Mouse (Mus musculus): ENCODE measurements around the gene Gm20509. TPM values are rescaled to one million over a fixed set of nuclear protein-coding genes. Genes with fewer than 3 reads are reported as not detected.
"Not testable (repeated sequence)": the region's sequence is repeated elsewhere in the genome, so short reads cannot be mapped to it uniquely, and the experiment has no call there.

Gm20509 gene
- polyA plus RNA-seq, 1 experiment, result not detected

DNA sequence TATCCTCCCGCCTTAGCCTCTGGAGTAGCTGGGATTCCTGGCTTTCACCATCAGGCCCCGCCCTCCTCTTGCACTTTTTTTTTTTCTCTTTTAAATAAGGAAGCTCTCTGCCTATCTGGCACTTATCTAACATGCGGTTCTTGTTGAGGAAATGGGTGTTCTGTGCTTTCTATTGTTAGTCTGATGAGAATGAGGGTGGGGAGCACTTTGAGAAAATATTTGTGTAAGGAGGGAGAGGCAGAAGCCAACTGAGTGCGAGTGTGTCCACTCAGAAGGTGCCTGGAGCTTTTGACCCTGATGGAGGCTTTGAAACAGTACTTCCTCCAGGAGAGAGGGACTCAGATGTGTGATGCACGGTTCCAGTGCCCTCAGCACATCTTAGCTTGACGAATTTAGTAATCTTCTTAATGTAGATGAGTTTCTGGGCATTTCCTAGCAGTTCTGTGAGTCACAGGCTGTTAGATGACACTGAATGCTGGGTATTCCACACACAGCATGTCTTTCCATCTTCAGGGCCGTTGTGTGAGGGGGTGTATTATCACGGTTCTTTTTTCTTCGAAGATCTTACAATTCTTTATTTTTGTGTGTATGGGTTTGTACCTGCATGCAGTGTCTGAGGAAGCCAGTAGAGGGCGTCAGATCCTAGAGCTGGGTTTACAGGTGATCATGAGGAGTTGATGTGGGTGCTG, 31.2 kb upstream of the Gm20509 start:
- Histone ChIP-seq H3K4me1 (ENCODE audit: control insufficient read depth, insufficient read depth, low read length) (peaks cover 6% of the 10 kb centered on the region; the same call in 1 of the 2 replicates), H3K27ac (ENCODE audit: insufficient read depth, low read length) (no peak overlapping the region), H3K4me3 (replicated peaks; ENCODE audit: insufficient read depth, low read depth, low read length) (no peak overlapping the region), H3K27me3 (ENCODE audit: control insufficient read depth, insufficient read depth, low read length) (no peaks in the 10 kb centered on the region)
- TF ChIP-seq POLR2A (IDR thresholded peaks at IDR 0.05; ENCODE audit: borderline replicate concordance, insufficient read depth, low read length) (no peak), CTCF (IDR thresholded peaks at IDR 0.05; ENCODE audit: borderline replicate concordance, insufficient read depth, low read depth, low read length) (no peak)
- WGBS, result 79% methylated on average over 10 of the region's 10 CpGs
- DNase-seq, result no peak

GRCm38 (mm10) chr9:73072426-73072825, 29.8 kb upstream of the Gm20509 start:
- H3K27ac ChIP-seq (ENCODE audit: insufficient read depth, low read length), result no peak overlapping the region
- peaks cover 6% of the 10 kb centered on the region; the same call in 1 of the 2 replicates for H3K4me1 ChIP-seq (ENCODE audit: control insufficient read depth, insufficient read depth, low read length)
- WGBS, result 81% methylated on average over 8 of the region's 8 CpGs
- H3K4me3 ChIP-seq (replicated peaks; ENCODE audit: insufficient read depth, low read depth, low read length), result no peak overlapping the region
- DNase-seq, result no peak
- TF ChIP-seq POLR2A (IDR thresholded peaks at IDR 0.05; ENCODE audit: borderline replicate concordance, insufficient read depth, low read length) (no peak), CTCF (IDR thresholded peaks at IDR 0.05; ENCODE audit: borderline replicate concordance, insufficient read depth, low read depth, low read length) (no peak)
- H3K27me3 ChIP-seq (ENCODE audit: control insufficient read depth, insufficient read depth, low read length), result no peaks in the 10 kb centered on the region

DNA sequence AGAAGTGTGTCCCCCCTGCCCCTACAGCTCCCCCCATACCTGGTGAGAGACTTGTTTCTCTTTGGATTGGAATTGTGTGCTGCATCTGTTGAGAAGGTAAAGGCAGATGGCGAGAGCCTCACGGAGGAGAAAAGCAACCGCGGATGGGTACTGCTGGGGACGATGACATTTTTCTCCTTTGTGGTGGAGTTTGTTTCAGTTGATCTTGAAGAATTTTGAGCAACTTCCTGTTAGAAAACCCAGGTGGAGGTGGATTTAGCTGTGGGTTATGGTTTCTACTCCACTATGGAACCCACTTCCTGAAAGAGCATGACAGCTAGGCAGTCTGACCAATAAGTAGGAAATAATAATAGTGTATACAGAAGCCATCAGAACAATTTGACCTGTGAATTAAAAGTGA, 29.1 kb upstream of the Gm20509 start:
- Histone ChIP-seq H3K27me3 (ENCODE audit: control insufficient read depth, insufficient read depth, low read length) (no peaks in the 10 kb centered on the region), H3K27ac (ENCODE audit: insufficient read depth, low read length) (no peak overlapping the region), H3K4me1 (ENCODE audit: control insufficient read depth, insufficient read depth, low read length) (peaks cover 3% of the 10 kb centered on the region; the same call in 1 of the 2 replicates), H3K4me3 (replicated peaks; ENCODE audit: insufficient read depth, low read depth, low read length) (no peak overlapping the region)
- TF ChIP-seq POLR2A (IDR thresholded peaks at IDR 0.05; ENCODE audit: borderline replicate concordance, insufficient read depth, low read length) (no peak), CTCF (IDR thresholded peaks at IDR 0.05; ENCODE audit: borderline replicate concordance, insufficient read depth, low read depth, low read length) (no peak)
- DNase-seq, result no peak
- 41% methylated on average over 5 of the region's 5 CpGs for WGBS

DNA sequence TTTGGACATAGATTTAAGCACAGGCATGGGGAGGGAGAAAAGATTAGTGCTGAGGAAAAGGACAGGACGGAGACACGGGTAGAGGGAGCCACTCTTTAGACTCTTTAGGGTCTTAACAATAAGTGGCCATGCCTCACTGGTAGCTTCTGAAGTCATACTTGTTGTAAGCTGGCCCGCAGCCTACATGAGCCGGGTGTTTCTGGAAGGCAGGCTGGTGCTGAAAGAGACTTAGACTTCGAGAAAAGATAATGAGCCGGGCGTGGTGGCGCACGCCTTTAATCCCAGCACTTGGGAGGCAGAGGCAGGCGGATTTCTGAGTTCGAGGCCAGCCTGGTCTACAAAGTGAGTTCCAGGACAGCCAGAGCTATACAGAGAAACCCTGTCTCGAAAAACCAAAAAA, 22.9 kb upstream of the Gm20509 start:
- H3K27me3 ChIP-seq (ENCODE audit: control insufficient read depth, insufficient read depth, low read length); H3K27ac ChIP-seq (ENCODE audit: insufficient read depth, low read length); DNase-seq; H3K4me3 ChIP-seq (replicated peaks; ENCODE audit: insufficient read depth, low read depth, low read length): not testable (repeated sequence)
- 85% methylated on average over 11 of the region's 12 CpGs for WGBS
- H3K4me1 ChIP-seq (ENCODE audit: control insufficient read depth, insufficient read depth, low read length), result peaks cover 20% of the 10 kb centered on the region

DNA sequence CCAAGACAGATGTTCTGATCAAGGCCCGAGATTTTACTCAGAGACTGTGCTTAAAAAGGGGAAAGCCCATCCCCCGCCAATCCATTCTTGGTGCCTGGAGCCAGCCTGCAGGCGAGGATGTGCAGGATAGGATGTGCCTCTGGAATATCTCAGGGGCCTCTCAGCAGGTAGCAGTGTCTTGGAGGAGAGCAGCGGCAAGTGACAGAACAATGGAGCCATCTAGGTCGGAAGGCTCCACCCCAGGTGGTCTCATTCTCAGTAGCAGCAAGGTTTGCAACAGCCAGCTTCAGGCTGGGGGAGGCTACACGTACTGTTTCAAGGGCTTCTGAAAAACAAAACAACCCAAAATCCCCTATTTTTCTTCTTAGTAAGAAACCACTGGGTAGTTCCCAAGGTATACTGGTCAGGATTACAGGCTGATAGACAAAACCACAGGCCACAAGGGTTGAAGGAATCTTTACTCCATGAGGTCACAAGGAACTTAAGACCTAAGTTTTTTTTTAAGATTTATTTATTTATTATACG, 22.4 kb upstream of the Gm20509 start:
- WGBS, result 60% methylated on average over 7 of the region's 7 CpGs
- Histone ChIP-seq H3K27me3 (ENCODE audit: control insufficient read depth, insufficient read depth, low read length) (no peaks in the 10 kb centered on the region), H3K4me1 (ENCODE audit: control insufficient read depth, insufficient read depth, low read length) (peaks cover 23% of the 10 kb centered on the region), H3K27ac (ENCODE audit: insufficient read depth, low read length) (no peak overlapping the region), H3K4me3 (replicated peaks; ENCODE audit: insufficient read depth, low read depth, low read length) (no peak overlapping the region)
- DNase-seq, result no peak
- TF ChIP-seq CTCF (IDR thresholded peaks at IDR 0.05; ENCODE audit: borderline replicate concordance, insufficient read depth, low read depth, low read length) (no peak), POLR2A (IDR thresholded peaks at IDR 0.05; ENCODE audit: borderline replicate concordance, insufficient read depth, low read length) (no peak)

DNA sequence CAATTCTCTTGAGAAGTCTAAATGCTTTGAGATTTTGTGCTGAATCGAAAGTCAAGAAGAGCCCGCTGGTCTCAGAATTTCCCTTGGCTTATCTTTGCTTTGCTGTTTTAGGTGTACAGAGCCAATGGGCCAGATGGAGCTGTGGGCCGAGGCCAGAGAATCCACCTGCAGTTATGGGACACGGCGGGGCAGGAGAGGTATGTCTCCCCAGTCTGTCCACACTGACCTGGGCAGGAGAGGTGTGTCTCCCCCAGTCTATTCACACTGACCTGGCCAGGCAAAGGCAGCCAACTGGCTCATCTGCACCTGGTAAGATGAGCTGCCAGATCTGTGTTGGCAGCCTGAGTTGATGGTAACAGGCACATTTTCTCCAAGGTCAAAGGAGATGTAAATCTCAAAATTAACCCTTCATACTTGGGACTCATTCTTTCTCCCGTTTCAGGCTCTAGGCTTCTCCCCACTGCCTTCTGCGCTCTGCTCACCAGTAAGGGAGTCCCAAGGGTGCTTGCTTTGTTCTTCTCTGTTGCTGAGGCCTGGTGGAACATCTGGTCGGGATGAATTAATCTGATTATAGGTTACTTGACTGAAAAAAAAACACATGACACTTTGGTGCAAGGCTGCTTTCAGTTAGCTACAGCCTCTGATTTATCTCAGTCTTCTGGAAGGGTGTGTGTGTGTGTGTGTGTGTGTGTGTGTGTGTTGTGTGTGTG, 19.8 kb upstream of the Gm20509 start:
- Histone ChIP-seq H3K27ac (ENCODE audit: insufficient read depth, low read length) (peak overlapping the region; percentile 73), H3K4me1 (ENCODE audit: control insufficient read depth, insufficient read depth, low read length) (peaks cover 23% of the 10 kb centered on the region), H3K4me3 (replicated peaks; ENCODE audit: insufficient read depth, low read depth, low read length) (no peak overlapping the region), H3K27me3 (ENCODE audit: control insufficient read depth, insufficient read depth, low read length) (no peaks in the 10 kb centered on the region)
- DNase-seq, result peak; percentile 84 to 92
- 13% methylated on average over 8 of the region's 8 CpGs for WGBS
- TF ChIP-seq CTCF (IDR thresholded peaks at IDR 0.05; ENCODE audit: borderline replicate concordance, insufficient read depth, low read depth, low read length) (no peak), POLR2A (IDR thresholded peaks at IDR 0.05; ENCODE audit: borderline replicate concordance, insufficient read depth, low read length) (no peak)

DNA sequence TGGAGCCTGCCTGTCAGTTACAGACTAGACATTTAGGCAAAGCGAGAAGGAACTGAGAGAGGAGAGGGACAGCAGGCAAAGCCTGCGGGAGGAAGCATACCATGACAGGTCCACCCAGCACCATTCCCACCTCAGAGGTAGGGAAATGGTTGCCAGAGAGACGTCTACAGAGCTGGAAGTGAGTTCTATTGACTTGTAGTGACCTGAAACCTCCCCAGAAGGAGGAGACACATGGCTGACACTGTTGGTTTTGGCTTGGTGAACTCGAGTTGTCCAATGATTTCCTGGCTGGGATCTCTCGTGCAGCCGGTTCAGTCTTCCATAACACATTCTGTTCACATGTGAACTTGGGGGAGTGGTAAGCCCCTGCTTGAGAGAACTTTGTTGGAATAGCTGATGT, 18.3 kb upstream of the Gm20509 start:
- H3K4me1 ChIP-seq (ENCODE audit: control insufficient read depth, insufficient read depth, low read length), result peaks cover 23% of the 10 kb centered on the region
- H3K27ac ChIP-seq (ENCODE audit: insufficient read depth, low read length), result no peak overlapping the region
- 29% methylated on average over 6 of the region's 6 CpGs for WGBS
- DNase-seq, result no peak
- no peak for TF ChIP-seq CTCF (IDR thresholded peaks at IDR 0.05; ENCODE audit: borderline replicate concordance, insufficient read depth, low read depth, low read length)
- no peak for TF ChIP-seq POLR2A (IDR thresholded peaks at IDR 0.05; ENCODE audit: borderline replicate concordance, insufficient read depth, low read length)
- H3K4me3 ChIP-seq (replicated peaks; ENCODE audit: insufficient read depth, low read depth, low read length), result no peak overlapping the region
- H3K27me3 ChIP-seq (ENCODE audit: control insufficient read depth, insufficient read depth, low read length), result no peaks in the 10 kb centered on the region

- TF ChIP-seq POLR2A (IDR thresholded peaks at IDR 0.05; ENCODE audit: borderline replicate concordance, insufficient read depth, low read length) (no peak), CTCF (IDR thresholded peaks at IDR 0.05; ENCODE audit: borderline replicate concordance, insufficient read depth, low read depth, low read length) (no peak)
- WGBS, result 88% methylated on average over 6 of the region's 6 CpGs
- Histone ChIP-seq H3K27me3 (ENCODE audit: control insufficient read depth, insufficient read depth, low read length) (no peaks in the 10 kb centered on the region), H3K27ac (ENCODE audit: insufficient read depth, low read length) (no peak overlapping the region), H3K4me1 (ENCODE audit: control insufficient read depth, insufficient read depth, low read length) (peaks cover 23% of the 10 kb centered on the region), H3K4me3 (replicated peaks; ENCODE audit: insufficient read depth, low read depth, low read length) (no peak overlapping the region)
- DNase-seq, result no peak
These were observed 16.4 kb upstream of the Gm20509 start for GRCm38 (mm10) chr9:73085845-73086244.

Data from cerebellum, adult 2 months (tissue).